Mouse (Mus musculus) olfactory bulb, adult 2 months (tissue): ENCODE measurements at regions not wholly inside any gene's neighbourhood (a gene's known extent, or its start where the extent isn't known, plus 50 kb on each side); places are given as distances from the start of the nearest gene placed in this dataset.

Experiments
- CTCF ChIP-seq: fragments of 200-500 bp; IDR thresholded peaks from 2 replicates; pipeline ENCODE4 v1.5.1; 2012; ENCODE audit warnings: low read depth, mild to moderate bottlenecking, low read length, moderate library complexity; ENCODE audit not compliant: insufficient read depth
- POLR2A ChIP-seq: fragments of 200-500 bp; IDR thresholded peaks from 2 replicates; pipeline ENCODE4 v1.6.1; 2012; ENCODE audit warnings: mild to moderate bottlenecking, low read depth, low read length, moderate library complexity; ENCODE audit not compliant: insufficient read depth

GRCm38 (mm10) chr15:27258984-27259853 lies 207.3 kb upstream of the Ank start:
- TF ChIP-seq POLR2A: no peak
- TF ChIP-seq CTCF: no peak
